Mouse (Mus musculus) midbrain, embryonic 14.5 days (tissue): ENCODE measurements at regions not wholly inside any gene's neighbourhood (a gene's known extent, or its start where the extent isn't known, plus 50 kb on each side); places are given as distances from the start of the nearest gene placed in this dataset.

Experiments used
- ATAC-seq: fragments of 200-750 bp; cut with Nextera tagmentation; 2 replicates; pipeline ENCODE4 v1.8.0; 2017; ENCODE audit warnings: moderate number of reproducible peaks, moderate library complexity; ENCODE audit not compliant: low FRiP score, low TSS enrichment
- DNase-seq: peaks from one replicate; pipeline ENCODE4 v3.0.0-alpha.2; 2015
- H3K27ac ChIP-seq: fragments of 300-500 bp; sonication (generic); replicated peaks from 2 replicates; pipeline ENCODE4 v1.5.1; 2014; ENCODE audit warnings: mild to moderate bottlenecking, low read depth, low read length, moderate library complexity
- H3K27me3 ChIP-seq: fragments of 300-500 bp; sonication (generic); 2 replicates; pipeline ENCODE4 v1.6.1; 2014; ENCODE audit warnings: low read length, control low read depth, mixed read lengths; ENCODE audit not compliant: control insufficient read depth, insufficient read depth
- H3K36me3 ChIP-seq: fragments of 300-500 bp; sonication (generic); 2 replicates; pipeline ENCODE4 v1.6.1; 2014; ENCODE audit warnings: low read length, control low read depth; ENCODE audit not compliant: control insufficient read depth, insufficient read depth
- H3K4me1 ChIP-seq: fragments of 300-500 bp; sonication (generic); 2 replicates; pipeline ENCODE4 v1.6.1; 2014; ENCODE audit warnings: mild to moderate bottlenecking, antibody characterized with exemption, low read length, control low read depth; ENCODE audit not compliant: control insufficient read depth, insufficient read depth
- H3K4me2 ChIP-seq: fragments of 300-500 bp; sonication (generic); 2 replicates; pipeline ENCODE4 v1.6.1; 2014; ENCODE audit warnings: mild to moderate bottlenecking, low read length, moderate library complexity
- H3K4me3 ChIP-seq: fragments of 300-500 bp; sonication (generic); replicated peaks from 2 replicates; pipeline ENCODE4 v1.5.1; 2014; ENCODE audit warnings: low read depth, low read length
- H3K9ac ChIP-seq: fragments of 300-500 bp; sonication (generic); replicated peaks from 2 replicates; pipeline ENCODE4 v1.6.1; 2014; ENCODE audit warnings: mild to moderate bottlenecking, low read length, moderate library complexity
- H3K9me3 ChIP-seq: fragments of 300-500 bp; sonication (generic); 2 replicates; pipeline ENCODE4 v1.6.1; 2016; ENCODE audit warnings: low read length, control low read depth, mixed read lengths; ENCODE audit not compliant: control insufficient read depth
- WGBS: fragments of 180-500 bp; shearing (Covaris S2); extraction: QIAGEN DNeasy Blood & Tissue Kit; methylation state at CpG from one replicate; pipeline ENCODE4 v1.1.7; 2014; 5-methylcytosine and 5-hydroxymethylcytosine counted together

GRCm38 (mm10) chr4:125252228-125252627, 124.6 kb upstream of the Zc3h12a start:
- Histone ChIP-seq H3K36me3 (no peaks in the 10 kb centered on the region), H3K4me3 (no peak overlapping the region), H3K9ac (no peak overlapping the region), H3K9me3 (no peaks in the 10 kb centered on the region), H3K27ac (no peak overlapping the region), H3K4me2 (no peak overlapping the region), H3K27me3 (no peaks in the 10 kb centered on the region), H3K4me1 (peaks cover 4% of the 10 kb centered on the region)
- WGBS, result 66% methylated on average over 8 of the region's 8 CpGs
- DNase-seq (no peak), ATAC-seq (no peak)

GRCm38 (mm10) chr4:125249061-125249460, 121.4 kb upstream of the Zc3h12a start:
- H3K4me1 ChIP-seq, result peaks cover 4% of the 10 kb centered on the region
- H3K4me2 ChIP-seq, result no peak overlapping the region
- no peaks in the 10 kb centered on the region for H3K27me3 ChIP-seq
- 59% methylated on average over 7 of the region's 7 CpGs for WGBS
- no peaks in the 10 kb centered on the region for H3K36me3 ChIP-seq
- no peak overlapping the region for H3K9ac ChIP-seq
- H3K27ac ChIP-seq, result no peak overlapping the region
- no peak for DNase-seq
- no peaks in the 10 kb centered on the region for H3K9me3 ChIP-seq
- no peak for ATAC-seq
- no peak overlapping the region for H3K4me3 ChIP-seq

DNA sequence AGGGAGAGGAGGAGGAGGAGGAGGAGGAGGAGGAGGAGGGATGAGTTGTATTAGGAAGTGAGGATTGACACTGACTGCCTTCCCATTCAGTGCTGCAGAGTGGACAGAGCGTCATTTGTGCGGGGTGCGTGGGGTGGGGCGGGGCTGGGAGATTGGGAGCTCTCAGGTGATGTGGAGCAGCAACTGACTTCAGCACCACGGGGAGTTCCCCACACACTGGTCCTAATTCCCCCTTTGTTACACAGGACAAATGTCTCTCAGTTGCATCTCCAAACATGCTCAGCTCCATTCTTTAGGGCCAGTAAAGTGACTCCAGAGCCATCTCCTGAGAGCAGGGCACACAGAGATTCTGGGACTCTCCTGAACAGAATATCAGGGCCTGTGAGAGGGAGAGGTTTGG, 118.5 kb upstream of the Zc3h12a start:
- H3K27me3 ChIP-seq, result no peaks in the 10 kb centered on the region
- ATAC-seq (no peak), DNase-seq (no peak)
- H3K4me3 ChIP-seq, result no peak overlapping the region
- no peaks in the 10 kb centered on the region for H3K36me3 ChIP-seq
- no peak overlapping the region for H3K9ac ChIP-seq
- no peak overlapping the region for H3K4me2 ChIP-seq
- WGBS, result 14% methylated on average over 5 of the region's 5 CpGs
- H3K27ac ChIP-seq, result no peak overlapping the region
- peaks cover 7% of the 10 kb centered on the region; the same call in 1 of the 2 replicates for H3K4me1 ChIP-seq
- no peaks in the 10 kb centered on the region for H3K9me3 ChIP-seq

DNA sequence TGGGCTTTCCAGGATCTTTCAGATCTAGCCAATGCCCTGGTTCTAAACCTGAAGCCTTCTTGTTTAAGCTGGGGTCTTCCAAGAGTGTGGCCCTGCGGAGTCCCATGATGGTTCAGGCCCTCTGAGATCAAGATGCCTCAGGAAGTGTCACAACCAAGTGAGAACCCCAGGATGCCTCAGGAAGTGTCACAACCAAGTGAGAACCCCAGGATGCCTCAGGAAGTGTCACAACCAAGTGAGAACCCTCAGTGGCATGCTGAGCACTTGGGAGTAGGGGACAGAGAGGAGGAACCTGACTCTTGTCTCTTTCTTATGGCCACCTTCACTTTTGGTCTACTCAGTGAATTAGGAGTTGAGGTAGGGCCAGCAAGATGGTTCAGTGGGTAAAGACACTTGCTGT, 114.9 kb upstream of the Zc3h12a start:
- H3K27ac ChIP-seq, result no peak overlapping the region
- no peak overlapping the region for H3K4me3 ChIP-seq
- H3K4me1 ChIP-seq, result peaks cover 7% of the 10 kb centered on the region; the same call in 1 of the 2 replicates
- no peaks in the 10 kb centered on the region for H3K9me3 ChIP-seq
- ATAC-seq (no peak), DNase-seq (no peak)
- H3K36me3 ChIP-seq, result no peaks in the 10 kb centered on the region
- no peak overlapping the region for H3K4me2 ChIP-seq
- no peak overlapping the region for H3K9ac ChIP-seq
- 88% methylated on average over 1 of the region's 1 CpGs for WGBS
- H3K27me3 ChIP-seq, result no peaks in the 10 kb centered on the region

DNA sequence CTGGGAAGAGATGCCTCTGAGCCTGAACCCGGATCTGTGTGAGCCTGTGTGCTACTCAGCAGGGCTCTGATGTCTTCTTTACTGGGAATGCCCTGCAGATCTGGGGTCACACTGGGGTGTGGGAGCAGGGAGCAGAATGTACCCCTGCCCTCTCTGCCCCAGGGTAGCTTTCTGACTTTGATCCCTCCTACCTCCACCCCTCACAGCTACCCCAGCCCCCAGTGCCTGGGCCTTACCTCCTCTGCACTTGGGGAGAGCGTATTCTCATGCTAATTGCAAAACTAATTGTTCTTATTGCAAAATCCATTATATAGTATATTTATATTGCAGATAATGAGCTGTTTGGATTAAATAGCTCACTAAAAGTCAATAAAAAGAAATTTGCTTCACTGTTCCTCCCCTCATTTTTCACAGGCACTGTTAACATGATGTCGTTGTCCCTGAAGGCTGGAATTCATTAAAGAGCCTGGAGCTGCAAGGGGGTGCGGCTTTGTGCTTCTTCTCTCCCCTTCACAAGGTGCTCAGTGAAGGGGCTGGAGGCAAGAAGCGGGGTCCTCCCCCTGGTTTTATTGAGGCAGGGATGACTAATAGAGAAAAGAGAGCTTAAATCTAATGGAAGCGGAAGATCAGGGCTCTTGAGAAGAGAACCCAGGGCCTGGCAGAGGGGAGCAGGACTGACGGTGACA, 114.1 kb upstream of the Zc3h12a start:
- WGBS, result 24% methylated on average over 7 of the region's 7 CpGs
- ATAC-seq (no peak), DNase-seq (no peak)
- Histone ChIP-seq H3K36me3 (no peaks in the 10 kb centered on the region), H3K4me3 (no peak overlapping the region), H3K4me2 (no peak overlapping the region), H3K9ac (no peak overlapping the region), H3K9me3 (no peaks in the 10 kb centered on the region), H3K4me1 (peaks cover 7% of the 10 kb centered on the region; the same call in 1 of the 2 replicates), H3K27ac (no peak overlapping the region), H3K27me3 (no peaks in the 10 kb centered on the region)

GRCm38 (mm10) chr4:125231711-125232260, 104.1 kb upstream of the Zc3h12a start:
- H3K27me3 ChIP-seq, result no peaks in the 10 kb centered on the region
- no peak overlapping the region for H3K9ac ChIP-seq
- WGBS, result 5% methylated on average over 12 of the region's 12 CpGs
- peaks cover 12% of the 10 kb centered on the region; the same call in 1 of the 2 replicates for H3K4me1 ChIP-seq
- DNase-seq, result peak; percentile 86
- H3K4me2 ChIP-seq, result no peak overlapping the region
- H3K36me3 ChIP-seq, result no peaks in the 10 kb centered on the region
- no peak overlapping the region for H3K4me3 ChIP-seq
- H3K27ac ChIP-seq, result no peak overlapping the region
- H3K9me3 ChIP-seq, result no peaks in the 10 kb centered on the region
- no peak for ATAC-seq

DNA sequence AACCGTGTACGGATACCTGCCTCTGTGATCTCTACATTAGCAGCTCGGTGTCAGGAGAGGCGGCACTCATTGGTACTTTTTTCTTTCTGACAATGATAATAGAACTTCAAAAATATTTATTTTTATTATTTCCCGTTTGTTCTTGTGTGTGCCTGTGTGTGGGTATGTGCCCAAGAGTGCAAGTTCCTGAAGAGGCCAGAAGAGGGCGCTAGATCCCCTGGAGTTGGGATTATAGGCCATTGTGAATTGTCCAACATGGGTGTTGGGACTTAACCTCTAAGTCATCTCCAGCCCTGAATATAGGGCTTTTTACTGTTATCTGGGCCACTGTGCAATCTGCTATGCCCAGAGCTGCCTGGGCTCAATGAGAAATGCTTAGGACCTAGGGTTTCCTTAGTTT, 99.6 kb upstream of the Zc3h12a start:
- Histone ChIP-seq H3K4me3 (no peak overlapping the region), H3K9ac (no peak overlapping the region), H3K4me2 (no peak overlapping the region), H3K27ac (no peak overlapping the region), H3K36me3 (no peaks in the 10 kb centered on the region), H3K9me3 (no peaks in the 10 kb centered on the region), H3K4me1 (peaks cover 12% of the 10 kb centered on the region; the same call in 1 of the 2 replicates), H3K27me3 (no peaks in the 10 kb centered on the region)
- WGBS, result 88% methylated on average over 6 of the region's 6 CpGs
- ATAC-seq, result no peak
- DNase-seq, result no peak

GRCm38 (mm10) chr4:125222922-125223321, 95.3 kb upstream of the Zc3h12a start:
- ATAC-seq (no peak), DNase-seq (no peak)
- no peaks in the 10 kb centered on the region for H3K27me3 ChIP-seq
- H3K4me3 ChIP-seq, result no peak overlapping the region
- no peaks in the 10 kb centered on the region for H3K36me3 ChIP-seq
- no peak overlapping the region for H3K4me2 ChIP-seq
- 80% methylated on average over 6 of the region's 6 CpGs for WGBS
- no peak overlapping the region for H3K9ac ChIP-seq
- no peaks in the 10 kb centered on the region for H3K4me1 ChIP-seq
- H3K27ac ChIP-seq, result no peak overlapping the region
- no peaks in the 10 kb centered on the region for H3K9me3 ChIP-seq

GRCm38 (mm10) chr4:125220314-125220713, 92.7 kb upstream of the Zc3h12a start:
- no peak overlapping the region for H3K4me2 ChIP-seq
- no peaks in the 10 kb centered on the region for H3K36me3 ChIP-seq
- H3K4me3 ChIP-seq, result no peak overlapping the region
- 29% methylated on average over 7 of the region's 7 CpGs for WGBS
- ATAC-seq (no peak), DNase-seq (no peak)
- no peak overlapping the region for H3K27ac ChIP-seq
- no peaks in the 10 kb centered on the region for H3K4me1 ChIP-seq
- no peak overlapping the region for H3K9ac ChIP-seq
- no peaks in the 10 kb centered on the region for H3K27me3 ChIP-seq
- H3K9me3 ChIP-seq, result peaks cover 7% of the 10 kb centered on the region
